Mouse (Mus musculus): ENCODE data around the gene Syt17.
"Not testable (repeated sequence)": the region's sequence is repeated elsewhere in the genome, so short reads cannot be mapped to it uniquely, and the experiment has no call there.

Syt17 gene

GRCm38 (mm10) chr7:118376590-118376989 is 71.4 kb downstream of the Syt17 start:
- no peak for DNase-seq (ENCODE audit: low spot score)

GRCm38 (mm10) chr7:118375341-118375740 is 72.7 kb downstream of the Syt17 start:
- no peak for DNase-seq (ENCODE audit: low spot score)

GRCm38 (mm10) chr7:118371361-118371760 is 76.7 kb downstream of the Syt17 start:
- DNase-seq (ENCODE audit: low spot score): no peak

- DNase-seq (ENCODE audit: low spot score): no peak
Observed at GRCm38 (mm10) chr7:118369705-118370104, 78.3 kb downstream of the Syt17 start.

- DNase-seq (ENCODE audit: low spot score): no peak
Observed at GRCm38 (mm10) chr7:118365902-118366301, 82.1 kb downstream of the Syt17 start.

GRCm38 (mm10) chr7:118365251-118365650 is 82.8 kb downstream of the Syt17 start:
- no peak for DNase-seq (ENCODE audit: low spot score)

GRCm38 (mm10) chr7:118364353-118365007 is 83.5 kb downstream of the Syt17 start:
- peak; percentile 11 for DNase-seq (ENCODE audit: low spot score)

GRCm38 (mm10) chr7:118363587-118364233 is 84.3 kb downstream of the Syt17 start:
- no peak for DNase-seq (ENCODE audit: low spot score)

- no peak for DNase-seq (ENCODE audit: low spot score)
Observed at GRCm38 (mm10) chr7:118362931-118363330, 85.1 kb downstream of the Syt17 start.

GRCm38 (mm10) chr7:118362258-118362657 is 85.8 kb downstream of the Syt17 start:
- no peak for DNase-seq (ENCODE audit: low spot score)

GRCm38 (mm10) chr7:118358977-118359376 is 89.0 kb downstream of the Syt17 start:
- peak; percentile 5 for DNase-seq (ENCODE audit: low spot score)

- not testable (repeated sequence) for DNase-seq (ENCODE audit: low spot score)
Observed at GRCm38 (mm10) chr7:118356410-118357005, 91.5 kb downstream of the Syt17 start.

- no peak for DNase-seq (ENCODE audit: low spot score)
Observed at GRCm38 (mm10) chr7:118350840-118351239, 97.2 kb downstream of the Syt17 start.

- no peak for DNase-seq (ENCODE audit: low spot score)
Observed at GRCm38 (mm10) chr7:118346943-118347342, 101.1 kb downstream of the Syt17 start.

- DNase-seq (ENCODE audit: low spot score): no peak
Observed at GRCm38 (mm10) chr7:118346432-118346831, 101.6 kb downstream of the Syt17 start.

- DNase-seq (ENCODE audit: low spot score): no peak
Observed at GRCm38 (mm10) chr7:118345396-118345795, 102.6 kb downstream of the Syt17 start.

GRCm38 (mm10) chr7:118344701-118345100 is 103.3 kb downstream of the Syt17 start:
- DNase-seq (ENCODE audit: low spot score): no peak
